Mouse (Mus musculus): ENCODE measurements at regions not wholly inside any gene's neighbourhood (a gene's known extent, or its start where the extent isn't known, plus 50 kb on each side); places are given as distances from the start of the nearest gene placed in this dataset.
"Not testable (repeated sequence)": the region's sequence is repeated elsewhere in the genome, so short reads cannot be mapped to it uniquely, and the experiment has no call there.

DNA sequence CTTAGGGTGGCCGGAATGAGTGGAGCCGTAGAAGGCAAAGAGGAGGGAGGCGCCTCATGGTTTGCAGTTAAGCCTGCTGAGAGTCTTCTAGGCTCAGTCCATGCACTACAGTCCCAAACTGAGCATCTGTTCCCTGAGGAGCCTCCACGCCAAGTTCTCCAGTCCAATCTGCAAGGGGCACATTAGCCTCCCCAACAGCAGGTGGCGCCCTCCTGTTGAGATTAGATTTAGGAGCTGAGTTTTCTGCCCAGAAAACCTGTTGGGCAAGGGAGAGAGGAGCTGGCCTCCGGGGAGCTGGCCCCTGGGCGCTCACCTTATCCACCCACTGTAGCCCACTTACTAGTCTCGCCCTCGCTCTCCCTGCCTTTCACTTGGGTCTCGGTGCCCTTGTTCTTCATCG, 150.0 kb upstream of the Haao start:
- DNase-seq (ENCODE audit: low read depth in 2 of 2, low spot score in 2 of 2), result peak; percentile 74 to 78

DNA sequence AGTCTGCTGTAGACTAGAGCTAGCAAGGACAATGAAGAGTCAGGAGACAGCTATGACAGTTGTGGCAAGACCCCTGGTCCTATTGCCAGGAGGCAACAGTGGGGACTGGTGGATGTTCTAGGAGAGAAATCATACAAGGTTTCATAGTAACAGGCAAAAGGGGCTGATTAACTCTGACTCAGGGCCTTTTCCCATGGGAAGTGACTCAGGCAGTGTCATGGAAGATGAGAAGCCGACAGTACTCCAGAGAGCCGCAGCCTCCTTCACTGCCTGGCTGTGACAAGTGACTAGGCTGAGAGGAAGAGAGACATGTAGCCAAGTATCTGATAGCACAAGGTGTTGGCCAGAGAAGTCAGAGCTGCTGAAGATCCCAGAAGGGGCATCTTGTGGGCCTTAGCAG, 145.3 kb upstream of the Haao start:
- DNase-seq (ENCODE audit: low read depth in 2 of 2, low spot score in 2 of 2), result no peak

DNA sequence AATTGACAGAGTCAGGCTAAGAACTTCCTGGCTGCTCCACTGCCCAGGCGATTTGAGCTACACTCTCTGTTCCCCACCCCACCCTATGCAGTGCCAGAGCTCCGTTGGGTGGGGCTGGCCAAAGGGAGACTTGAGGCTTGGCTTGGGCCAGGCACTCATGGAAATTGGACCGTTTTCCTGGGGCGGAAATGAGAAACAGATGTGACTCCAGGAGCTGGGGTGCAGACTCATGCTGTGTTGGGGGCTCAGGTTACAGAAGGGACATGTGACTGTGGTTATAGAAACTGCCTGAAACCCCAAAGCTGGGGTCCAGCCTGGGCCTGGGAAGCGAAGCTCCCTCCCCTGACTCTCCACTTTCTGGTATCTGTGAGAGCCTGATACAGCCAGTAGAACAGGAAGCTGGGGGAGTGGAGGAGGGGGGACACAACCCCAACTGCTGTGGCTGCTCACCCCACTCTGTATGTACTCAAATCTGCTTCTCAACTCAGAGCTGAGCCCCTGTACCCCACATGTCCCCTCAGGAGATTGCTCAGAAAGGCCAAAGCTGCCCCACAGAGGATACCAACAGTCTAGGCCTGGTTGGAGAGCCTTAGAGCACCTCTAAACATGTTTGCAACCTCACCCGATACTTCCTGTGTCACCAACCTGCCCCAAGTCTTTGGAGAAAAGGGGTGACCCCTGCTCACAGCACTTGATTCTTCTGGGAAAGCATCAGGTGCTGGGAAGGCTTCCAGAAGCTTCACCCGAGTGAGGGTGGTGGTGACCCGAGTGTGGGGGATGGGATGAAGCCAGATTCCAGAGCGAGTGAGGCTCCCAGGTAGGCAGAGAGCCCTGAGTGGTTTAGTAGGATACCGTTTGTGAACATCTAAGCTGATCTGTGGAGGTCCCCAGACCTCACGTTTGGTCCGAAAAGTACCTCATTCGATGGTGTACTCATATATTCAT, 142.9 kb upstream of the Haao start:
- peak in 1 of 2 experiments; percentile 41 for DNase-seq (ENCODE audit: low read depth in 2 of 2, low spot score in 2 of 2)

DNA sequence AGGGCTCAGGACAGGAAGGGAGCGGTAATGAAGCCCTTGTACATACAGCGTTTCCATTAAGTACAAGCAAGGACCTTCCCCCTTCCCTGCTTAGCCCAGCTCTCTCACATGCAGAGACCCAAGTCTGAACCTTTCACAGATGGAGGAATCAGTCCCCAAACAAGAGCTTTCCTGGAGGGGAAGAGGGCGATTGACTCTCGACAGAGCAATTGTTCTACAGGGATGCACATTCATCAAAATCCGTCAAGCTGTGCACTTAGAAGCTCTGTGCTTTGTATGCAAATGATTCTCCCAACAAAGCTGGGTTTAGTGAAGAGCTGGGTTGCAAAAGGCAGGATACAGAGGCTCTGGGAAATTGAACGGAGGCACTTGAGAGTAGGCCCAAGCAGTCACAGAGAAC, 141.1 kb upstream of the Haao start:
- DNase-seq (ENCODE audit: low read depth in 2 of 2, low spot score in 2 of 2), result no peak

DNA sequence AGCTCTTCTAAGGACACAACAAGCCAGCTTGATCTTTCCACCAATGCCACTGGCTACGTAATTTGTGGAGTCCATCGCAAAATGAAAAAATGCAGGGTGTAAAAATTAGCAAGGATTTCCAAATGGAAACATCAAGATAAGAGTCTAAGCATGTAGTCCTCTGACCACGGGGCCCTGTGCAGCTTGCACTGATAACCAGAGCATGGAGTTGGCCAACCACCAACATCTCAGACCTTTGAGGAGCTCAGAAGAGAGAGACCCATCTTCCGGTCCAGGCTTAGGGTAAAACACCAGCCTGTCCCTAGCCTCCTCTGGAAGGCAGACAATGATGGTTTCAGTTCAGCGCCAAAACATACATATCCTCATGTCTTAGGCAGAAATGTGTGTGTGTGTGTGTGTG, 140.4 kb upstream of the Haao start:
- no peak for DNase-seq (ENCODE audit: low read depth in 2 of 2, low spot score in 2 of 2)

DNA sequence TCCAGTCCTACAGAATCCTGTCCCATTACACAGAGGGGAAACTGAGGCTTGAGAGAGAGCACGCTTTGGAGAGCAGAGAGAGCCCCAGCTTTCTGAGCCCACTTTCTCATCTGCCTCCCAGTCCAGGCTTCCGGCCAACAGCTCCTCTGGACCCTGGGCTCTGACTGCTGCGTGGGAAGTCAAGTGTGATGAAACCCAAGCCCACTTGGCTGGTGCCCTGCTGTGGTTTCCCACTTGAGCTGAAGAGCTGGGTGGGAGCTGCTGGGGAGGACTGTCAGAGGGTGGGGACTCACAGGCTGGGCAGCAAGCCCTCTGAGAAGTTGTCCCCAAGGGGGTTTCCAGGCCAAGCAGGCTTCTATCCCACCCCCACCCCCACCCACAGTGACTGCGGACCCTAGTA, 139.9 kb upstream of the Haao start:
- no peak for DNase-seq (ENCODE audit: low read depth in 2 of 2, low spot score in 2 of 2)

DNA sequence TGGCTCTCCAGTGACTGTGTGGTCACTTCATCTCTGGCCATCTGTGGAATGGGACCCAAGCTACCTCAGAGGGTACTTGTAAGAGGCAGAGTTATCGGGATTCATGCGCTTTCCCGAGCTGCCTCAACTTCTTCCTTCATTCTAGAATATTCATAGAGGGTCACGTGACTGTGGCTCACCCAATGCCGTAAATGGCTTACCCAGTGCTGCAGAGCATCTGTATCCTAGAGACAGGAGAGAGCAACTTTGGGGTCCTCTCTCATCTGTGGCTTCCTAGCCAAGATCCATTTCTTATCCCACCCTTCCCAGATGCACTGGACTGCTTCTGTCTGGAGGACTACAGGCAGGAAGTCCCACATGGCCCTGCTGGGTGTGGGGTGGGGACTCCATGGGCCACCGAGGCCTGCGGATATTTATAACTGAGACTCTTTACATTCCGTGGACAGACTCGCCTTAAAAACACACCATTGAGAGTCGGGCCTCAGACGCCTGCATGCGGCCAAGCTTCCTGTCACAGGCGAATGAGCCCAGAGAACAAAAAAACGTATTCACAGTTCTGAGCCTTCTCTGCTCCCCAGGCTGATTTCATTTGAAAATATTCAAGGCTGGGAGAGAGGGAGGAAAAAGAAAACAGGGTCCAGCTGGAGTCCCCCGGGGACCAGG, 138.3 kb upstream of the Haao start:
- no peak for DNase-seq (ENCODE audit: low read depth in 2 of 2, low spot score in 2 of 2)

DNA sequence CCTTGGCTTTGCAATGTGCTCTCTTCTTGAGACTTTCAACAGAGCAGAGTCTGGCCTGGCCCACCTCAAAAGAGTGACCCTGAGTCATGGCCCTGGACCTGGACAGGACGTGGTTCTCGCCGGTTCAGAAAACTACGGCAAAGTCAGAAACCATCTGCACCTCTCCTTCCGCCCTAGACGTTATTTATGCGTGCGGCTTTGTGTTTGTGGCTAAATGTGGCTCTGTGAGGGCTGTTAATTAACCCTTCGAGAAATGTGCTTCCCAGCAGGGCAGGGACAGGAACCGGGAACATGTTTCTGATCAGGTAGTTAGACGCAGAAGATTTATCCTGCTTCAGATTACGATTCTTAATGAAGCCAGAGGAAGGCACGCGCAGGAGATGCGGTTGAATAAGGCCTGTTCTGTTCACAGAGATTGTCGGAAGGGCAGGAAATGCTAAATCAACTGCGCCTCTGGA, 137.6 kb upstream of the Haao start:
- DNase-seq (ENCODE audit: low read depth in 2 of 2, low spot score in 2 of 2), result no peak

DNA sequence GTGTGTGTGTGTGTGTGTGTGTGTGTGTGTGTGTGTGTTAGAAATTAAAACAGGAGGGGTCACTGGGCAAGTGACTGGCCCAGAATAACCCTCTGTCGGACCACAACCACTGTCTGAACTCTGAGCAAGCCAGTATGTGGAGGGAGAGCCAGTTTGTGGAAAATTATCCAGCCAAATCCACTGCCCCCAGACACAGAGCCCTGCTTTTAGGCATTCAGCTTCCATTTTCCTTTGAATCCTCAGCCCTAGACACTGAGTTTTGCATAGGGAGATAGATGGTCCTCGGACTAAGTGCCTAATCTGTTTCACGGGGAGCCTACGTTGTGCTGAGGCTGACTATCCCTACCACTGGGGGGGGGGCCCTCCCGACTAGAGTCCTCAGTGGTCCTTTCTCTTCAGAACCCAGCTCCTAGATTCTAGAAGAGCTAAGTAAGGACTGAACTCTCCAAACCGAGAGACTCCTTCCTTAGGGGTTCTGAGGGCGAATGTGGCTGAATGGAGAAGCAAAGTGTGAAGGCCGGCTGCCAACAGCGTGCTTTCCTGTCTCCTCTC, 136.2 kb upstream of the Haao start:
- DNase-seq (ENCODE audit: low read depth in 2 of 2, low spot score in 2 of 2), result no peak

DNA sequence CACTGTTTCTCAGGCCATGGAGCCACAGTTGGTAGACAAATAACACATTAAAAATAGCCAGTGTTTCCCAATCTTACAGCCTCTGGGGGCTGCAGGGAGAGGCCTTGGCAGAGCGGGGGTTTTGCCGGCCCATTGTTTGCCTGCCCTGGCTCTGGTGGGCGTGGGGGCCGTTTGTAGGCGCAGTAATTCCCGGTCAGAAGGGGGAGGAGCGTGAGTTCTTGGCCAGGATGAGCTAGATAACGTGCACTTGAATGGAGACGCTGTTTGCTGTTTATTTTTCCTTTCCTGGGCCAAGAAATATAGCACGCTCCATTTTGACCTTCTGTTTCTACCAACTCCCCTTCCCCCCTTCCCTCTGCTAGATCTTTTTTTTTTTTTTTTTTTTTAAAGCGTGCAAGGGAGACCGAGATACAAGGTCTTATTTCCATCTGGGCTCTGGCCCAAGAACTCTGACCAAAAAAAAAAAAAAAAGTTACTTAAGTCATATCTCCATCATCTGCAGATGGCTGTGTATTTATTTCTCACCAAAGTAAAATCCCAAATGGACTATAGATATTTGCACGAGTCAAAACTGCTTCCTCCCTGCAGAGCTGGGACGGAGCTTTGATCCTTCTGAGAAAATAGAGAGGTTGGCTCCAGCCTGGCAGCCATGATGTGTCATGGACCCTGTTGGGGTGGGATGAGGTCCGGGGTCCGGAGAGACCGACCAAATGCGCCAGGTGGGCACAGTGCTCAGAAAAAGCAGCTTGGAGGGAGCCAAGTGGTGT, 135.5 kb upstream of the Haao start:
- no peak for DNase-seq (ENCODE audit: low read depth in 2 of 2, low spot score in 2 of 2)

DNA sequence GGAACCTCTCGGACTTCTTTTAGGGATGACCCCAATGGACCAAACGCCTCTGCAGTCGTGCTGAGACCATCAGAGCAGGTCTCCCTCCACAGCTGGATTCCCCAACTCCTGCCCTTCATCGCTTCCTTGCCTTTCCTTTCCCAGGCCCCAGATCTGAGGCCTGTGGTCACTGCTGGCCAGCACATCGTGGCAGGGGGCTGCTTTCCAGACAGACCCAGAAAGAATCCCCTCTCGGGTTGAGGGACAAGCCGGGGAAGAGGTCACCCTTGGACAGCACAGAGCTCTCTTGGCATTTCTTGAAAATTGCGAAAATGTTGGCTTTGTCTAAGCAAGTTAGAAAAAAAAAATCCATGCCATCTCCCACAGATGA, 134.9 kb upstream of the Haao start:
- no peak for DNase-seq (ENCODE audit: low read depth in 2 of 2, low spot score in 2 of 2)

DNA sequence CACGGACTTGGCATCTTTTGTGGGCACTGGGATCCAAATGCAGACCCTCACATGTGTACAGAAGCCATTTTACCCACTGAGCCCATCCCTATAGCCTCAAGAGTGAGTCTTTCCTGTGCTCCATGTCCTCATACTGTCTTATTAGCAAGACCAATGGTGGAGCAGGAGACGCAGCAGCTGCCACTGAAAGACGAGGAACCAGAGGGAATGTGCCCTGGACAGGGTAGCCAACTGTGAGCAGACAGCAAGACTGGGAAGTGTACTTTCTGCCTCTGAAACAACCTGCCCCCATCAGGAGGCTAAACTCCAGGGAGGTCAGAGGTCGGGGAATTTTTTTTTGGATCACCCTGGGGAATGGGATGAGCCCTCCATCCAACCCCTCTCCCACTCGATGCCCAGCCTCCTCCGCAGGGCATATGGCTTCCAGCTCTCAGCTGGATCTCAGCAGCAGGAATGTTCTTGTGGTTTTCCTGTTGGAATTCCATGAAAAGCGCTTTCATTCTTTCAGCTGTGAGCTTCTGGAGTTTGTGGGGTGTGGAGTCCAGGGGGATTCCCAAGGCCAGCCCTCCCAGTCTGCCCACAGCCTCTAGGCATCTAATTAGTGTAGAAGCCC, 131.2 kb upstream of the Haao start:
- DNase-seq (ENCODE audit: low read depth in 2 of 2, low spot score in 2 of 2), result no peak

DNA sequence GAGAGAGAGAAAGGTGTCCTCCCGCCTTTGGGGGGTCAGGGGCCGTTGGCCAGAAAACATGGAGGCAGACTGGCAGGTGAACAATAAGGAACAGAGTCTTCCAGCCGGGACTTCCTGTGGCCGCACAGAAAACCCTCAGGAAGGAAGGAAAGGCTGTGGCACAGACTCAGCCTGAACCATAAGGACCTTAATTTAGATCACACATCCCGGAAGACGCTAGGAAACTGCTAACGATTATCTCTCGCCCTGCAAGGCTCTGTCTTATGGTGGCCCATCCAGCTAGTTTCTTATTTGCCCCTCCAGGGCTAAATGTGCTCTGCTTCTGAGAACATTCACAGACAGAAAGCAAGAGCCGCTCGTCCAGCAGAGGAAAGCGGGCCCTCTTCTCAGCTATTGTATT, 130.0 kb upstream of the Haao start:
- no peak for DNase-seq (ENCODE audit: low read depth in 2 of 2, low spot score in 2 of 2)

DNA sequence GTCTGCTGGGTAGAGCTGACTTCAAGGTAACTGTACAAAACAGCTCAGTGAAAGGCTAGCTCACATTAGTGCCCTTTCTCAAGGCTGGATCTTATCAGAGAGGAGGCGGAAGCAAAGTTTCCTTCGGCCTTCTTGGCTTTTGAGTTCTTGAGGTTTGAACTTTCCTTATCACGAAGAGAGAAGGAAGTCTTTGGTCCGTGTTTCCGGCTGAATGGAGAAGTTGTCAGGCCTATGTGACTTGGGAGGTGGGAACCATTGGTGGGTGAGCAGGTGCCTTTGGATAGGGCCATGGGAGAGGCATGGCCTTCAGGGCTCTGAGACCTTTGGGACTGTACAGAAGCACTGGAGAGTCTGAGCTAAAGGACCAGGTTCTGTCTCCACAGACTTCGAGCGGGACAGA, 128.1 kb upstream of the Haao start:
- DNase-seq (ENCODE audit: low read depth in 2 of 2, low spot score in 2 of 2), result no peak

DNA sequence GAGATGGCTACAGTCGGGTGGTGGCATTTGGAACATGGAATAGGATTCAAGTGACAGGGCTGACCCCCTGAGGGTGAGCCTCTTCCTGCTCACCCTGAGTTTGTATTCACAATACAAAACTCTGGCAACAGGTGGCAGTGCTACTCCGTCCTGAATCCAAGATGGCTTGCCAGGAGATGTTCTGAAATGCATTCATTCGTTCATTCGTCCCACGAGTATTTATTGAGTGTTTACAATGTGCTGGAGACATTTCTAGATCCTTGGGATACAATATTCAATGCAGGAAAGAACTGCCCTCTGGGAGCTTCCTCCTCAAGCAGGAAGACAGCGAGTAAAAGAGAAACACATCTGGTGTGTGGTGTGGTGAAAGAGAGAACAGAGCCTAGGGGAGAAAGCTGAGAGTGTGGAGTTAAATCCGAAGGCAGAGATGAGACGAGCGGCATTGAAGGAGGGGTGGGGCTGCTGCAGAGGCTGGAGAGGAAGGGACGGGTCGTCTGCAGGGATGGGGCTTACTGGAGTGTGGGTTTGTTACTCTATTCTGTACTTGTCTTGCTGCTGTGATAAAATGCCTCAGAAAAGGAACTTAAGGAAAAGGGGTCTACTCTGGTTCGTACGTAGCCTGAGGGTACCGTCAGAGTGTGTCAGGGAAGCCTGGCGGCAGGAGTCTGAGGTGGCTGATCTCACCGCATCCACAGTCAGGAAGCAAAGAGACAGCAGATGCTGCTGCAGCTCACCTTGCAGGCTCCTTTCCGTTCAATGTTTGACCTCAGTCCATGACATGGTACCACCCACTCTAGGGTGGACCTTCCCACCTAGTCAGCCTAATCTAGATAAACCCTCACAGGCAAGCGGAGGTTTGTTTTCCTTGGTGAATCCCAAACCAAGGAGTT, 125.9 kb upstream of the Haao start:
- peak; percentile 65 to 81 for DNase-seq (ENCODE audit: low read depth in 2 of 2, low spot score in 2 of 2)

DNA sequence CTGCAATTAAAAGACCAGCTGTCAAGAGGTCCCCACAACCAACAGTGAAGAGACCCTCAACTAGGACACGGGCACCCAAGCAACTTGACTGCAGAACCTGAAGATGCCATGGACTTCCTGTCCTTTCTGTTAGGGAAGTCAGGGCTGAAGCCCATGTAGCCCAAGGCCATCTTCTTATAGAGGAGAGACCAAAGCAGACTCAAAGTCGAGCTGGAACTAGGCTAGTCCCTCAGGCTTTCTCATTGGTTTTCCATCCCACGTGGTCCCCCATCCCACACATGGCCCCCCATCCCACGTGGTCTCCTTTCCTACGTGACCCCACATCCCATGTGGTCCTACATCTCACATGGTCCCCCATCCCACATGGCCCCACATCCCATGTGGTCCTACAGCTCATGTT, 125.1 kb upstream of the Haao start:
- no peak for DNase-seq (ENCODE audit: low read depth in 2 of 2, low spot score in 2 of 2)

DNA sequence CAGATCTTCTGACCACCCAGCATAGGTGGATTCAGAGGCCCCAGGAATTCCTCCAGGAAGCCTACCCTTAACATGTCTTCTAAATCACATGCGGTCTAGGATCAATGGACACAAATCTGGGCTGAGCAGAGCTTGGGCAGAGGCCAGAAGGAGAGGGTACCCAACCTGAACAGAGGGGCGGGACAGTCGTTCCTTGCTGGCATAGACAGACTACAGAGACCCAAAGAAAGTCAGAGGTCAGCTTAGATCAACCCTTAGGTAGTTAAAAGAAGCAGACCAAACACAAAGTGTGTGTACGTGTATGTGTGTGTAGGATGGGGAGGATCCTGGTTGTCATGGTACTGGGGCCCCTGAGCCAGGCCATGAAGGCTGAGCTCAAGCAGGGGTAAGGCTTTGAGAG, 124.7 kb upstream of the Haao start:
- DNase-seq (ENCODE audit: low read depth in 2 of 2, low spot score in 2 of 2), result no peak

DNA sequence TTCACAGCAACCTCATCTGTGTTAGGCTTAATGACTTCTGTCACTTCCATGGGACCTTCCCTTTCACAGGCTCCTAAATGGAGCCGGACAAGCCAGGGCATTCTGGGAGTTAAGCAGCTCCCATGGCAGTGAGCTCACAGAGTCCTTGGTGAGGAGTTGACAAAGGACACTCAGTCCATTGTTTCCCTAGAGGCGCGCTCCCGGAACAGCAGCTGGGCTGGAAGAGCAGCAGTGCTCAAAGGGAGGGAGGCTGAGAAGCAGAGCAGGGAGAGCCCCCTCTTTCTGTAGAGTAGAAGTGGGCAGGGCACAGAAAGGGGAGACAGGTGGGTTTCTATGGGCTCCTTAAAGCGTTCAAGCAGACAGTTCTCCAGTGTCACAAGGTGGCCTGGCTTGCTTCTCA, 124.3 kb upstream of the Haao start:
- no peak for DNase-seq (ENCODE audit: low read depth in 2 of 2, low spot score in 2 of 2)

DNA sequence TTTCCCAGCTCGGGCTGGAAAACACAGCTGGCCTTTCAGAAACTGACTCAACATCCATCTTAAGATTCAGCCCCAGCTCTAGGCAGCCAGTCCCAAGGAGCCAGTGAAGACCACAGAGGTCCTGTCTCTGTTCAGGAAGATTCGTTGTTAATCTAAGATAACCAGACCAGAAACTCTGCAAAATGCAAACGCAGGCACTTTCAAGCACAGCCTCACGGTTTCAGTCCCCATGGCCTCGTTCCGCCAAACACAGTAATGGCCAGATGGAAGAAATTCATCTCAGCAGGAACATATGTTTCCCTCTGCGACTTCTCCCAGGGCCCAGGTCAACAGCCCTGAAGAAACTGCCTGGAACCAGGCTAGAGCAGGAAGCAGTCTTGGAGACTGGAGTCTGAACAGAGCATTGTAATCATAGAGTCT, 121.7 kb upstream of the Haao start:
- no peak for DNase-seq (ENCODE audit: low read depth in 2 of 2, low spot score in 2 of 2)

DNA sequence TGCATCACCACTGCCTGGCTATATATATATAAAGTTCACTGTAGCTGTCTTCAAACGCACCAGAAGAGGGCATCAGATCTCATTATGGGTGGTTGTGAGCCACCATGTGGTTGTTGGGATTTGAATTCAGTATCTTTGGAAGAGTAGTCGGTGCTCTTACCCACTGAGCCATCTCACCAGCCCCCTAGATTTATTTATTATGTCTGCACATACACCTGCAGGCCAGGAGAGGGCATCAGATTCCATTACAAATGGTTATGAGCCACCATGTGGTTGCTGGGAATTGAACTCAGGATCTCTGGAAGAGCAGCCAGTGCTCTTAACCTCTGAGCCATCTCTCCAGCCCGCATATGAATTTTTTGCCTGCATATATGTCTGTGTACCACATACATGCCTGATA, 120.4 kb upstream of the Haao start:
- not testable (repeated sequence) for DNase-seq (ENCODE audit: low read depth in 2 of 2, low spot score in 2 of 2)
